Mouse (Mus musculus) adrenal gland, adult 18-20 months (tissue): ENCODE data around the gene Fto. TPM values are rescaled to one million over a fixed set of nuclear protein-coding genes. Genes with fewer than 3 reads are reported as not detected.

Source experiments
- DNase-seq, 2 experiments: peaks; one replicate each; pipeline ENCODE4 v3.0.0; 2021 to 2022; ENCODE audit warnings: low spot score in 2 of 2
- total RNA-seq, 2 experiments: library from RNA; stranded (reverse); gene quantifications; 1 replicate in 1 of 2; 2 replicates in 1 of 2; pipeline ENCODE4 v1.2.3; 2021

The Fto gene
- total RNA-seq, 2 experiments from 2014 or later = 73.6 to 78.4 TPM

- peak in 1 of 2 experiments; percentile 6 for DNase-seq
Measured at GRCm38 (mm10) chr8:91645484-91645883, 332.2 kb downstream of the Fto start.

DNA sequence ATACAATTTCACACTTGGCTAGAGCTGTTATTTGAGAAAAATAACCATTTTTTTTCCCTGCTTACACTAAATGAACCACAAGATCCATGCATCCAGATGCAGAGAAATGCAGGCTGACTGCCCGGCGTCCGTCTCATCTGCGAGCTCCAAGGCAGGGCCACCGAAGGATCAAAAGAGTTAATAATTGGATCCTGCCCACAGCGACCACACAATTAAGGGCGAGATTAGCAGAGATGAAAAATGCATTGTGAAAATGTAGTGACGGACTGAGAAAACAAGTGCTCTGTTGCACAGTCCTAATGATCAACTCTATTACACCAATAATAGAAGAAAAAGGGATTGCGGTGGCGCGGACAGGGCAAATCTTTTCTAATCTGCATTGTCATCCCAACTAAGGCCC lies 334.6 kb downstream of the Fto start:
- no peak for DNase-seq

- DNase-seq = no peak
Measured at GRCm38 (mm10) chr8:91648776-91649175, 335.5 kb downstream of the Fto start.

GRCm38 (mm10) chr8:91653561-91653960 lies 340.2 kb downstream of the Fto start:
- no peak for DNase-seq

DNA sequence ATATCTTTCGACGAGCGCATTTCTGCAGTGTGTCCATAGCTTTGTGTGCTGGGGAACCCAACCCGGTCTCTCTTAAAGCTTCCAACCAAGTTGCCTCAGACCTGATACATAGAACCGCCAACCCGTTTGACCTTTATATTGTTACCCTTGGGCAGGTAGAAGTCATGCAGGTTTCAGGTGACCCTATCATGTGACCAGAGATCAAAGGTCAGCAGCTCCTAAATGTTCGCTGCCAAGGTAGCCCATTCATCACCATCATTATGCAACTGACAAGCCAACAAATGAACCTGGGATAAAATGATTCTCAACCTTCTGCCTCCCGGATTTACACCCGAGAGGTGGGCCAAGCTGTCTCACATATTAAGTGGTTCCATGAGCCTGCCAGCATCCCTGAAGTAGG lies 344.1 kb downstream of the Fto start:
- no peak for DNase-seq

GRCm38 (mm10) chr8:91660879-91661278 lies 347.6 kb downstream of the Fto start:
- no peak for DNase-seq

DNA sequence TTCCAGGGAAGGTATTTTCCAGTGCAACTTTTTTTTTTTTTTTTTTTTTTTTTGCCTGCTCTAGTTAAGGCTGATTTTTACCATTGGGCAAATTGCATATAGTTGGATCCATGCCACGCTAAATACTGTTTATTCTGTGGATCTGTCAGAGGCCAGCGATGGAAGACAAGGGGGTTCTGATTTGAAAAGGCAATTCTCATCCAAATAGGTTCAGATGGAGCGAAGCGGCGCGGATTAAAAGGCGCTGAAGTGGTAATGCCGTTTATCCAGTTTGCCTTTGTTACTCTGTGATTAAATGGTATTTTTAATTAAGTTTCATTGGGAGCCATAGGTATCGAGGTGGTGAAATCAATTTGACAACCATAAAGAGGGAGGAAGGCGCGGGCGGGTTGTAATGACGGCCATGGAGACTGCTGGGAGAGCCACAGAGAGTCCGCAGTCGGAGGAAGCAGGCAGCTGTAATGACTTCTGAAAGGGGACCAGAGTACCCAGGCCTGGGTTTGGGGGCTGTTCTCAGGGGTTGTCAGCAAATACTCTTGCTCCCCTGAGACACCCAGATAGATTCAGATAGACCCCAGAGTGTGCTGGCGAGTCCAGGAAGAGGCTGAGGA lies 356.2 kb downstream of the Fto start:
- no peak for DNase-seq

GRCm38 (mm10) chr8:91676928-91677327 lies 363.6 kb downstream of the Fto start:
- no peak for DNase-seq

GRCm38 (mm10) chr8:91679451-91679850 lies 366.1 kb downstream of the Fto start:
- no peak for DNase-seq

DNA sequence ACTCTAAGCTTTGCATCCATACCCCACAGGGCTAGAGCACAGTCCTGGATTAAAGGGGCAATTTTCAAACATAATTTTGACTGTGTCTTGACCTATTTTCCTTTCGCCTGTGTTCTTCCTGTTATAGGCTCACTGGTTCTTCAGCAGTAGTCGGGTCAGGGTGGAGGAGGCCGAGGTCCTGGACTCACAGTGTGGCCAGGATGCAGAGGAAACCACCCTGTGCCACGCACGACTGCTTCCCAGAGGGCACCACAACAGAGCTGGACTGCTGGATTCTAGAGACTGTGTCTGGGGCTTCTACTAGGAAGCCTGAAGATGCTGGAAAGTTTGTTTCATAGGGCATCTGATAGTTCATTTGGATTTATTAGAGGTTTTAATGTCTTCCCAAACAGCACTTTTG lies 366.8 kb downstream of the Fto start:
- DNase-seq = no peak

DNA sequence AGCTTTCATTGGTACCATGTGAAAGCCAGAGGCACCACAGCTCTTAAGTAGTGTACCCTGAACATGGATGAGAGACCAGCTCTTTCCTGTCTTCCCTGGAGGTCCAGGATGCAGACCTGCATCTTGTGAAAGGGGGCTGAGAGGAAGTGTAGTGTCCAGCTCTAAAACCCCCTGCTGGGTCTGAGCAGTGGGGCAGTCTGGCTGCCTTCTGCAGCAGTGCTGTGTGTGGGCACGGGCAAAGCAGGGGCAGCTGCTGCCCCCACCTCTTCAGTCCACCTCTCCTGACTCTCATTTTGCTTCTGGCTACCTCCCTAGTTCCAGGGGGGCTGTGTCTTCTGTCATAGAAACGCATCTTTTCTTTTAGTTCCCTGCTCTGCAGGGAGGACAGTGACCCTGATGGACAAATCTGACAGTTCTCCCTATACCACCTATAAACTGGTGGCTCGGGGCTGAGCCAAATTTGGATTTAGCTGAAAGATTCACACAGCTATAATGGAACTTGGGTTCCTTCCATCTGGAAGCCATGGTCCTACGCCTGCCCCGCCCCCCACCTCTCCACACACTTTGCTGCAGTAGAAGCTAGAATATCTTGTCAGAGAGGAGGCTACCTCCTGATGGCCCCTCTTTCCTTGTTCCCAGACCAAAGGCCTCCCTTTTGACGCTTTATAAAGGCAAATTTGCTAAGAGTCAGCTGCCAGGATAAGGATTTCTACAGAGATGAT lies 371.4 kb downstream of the Fto start:
- no peak for DNase-seq

DNA sequence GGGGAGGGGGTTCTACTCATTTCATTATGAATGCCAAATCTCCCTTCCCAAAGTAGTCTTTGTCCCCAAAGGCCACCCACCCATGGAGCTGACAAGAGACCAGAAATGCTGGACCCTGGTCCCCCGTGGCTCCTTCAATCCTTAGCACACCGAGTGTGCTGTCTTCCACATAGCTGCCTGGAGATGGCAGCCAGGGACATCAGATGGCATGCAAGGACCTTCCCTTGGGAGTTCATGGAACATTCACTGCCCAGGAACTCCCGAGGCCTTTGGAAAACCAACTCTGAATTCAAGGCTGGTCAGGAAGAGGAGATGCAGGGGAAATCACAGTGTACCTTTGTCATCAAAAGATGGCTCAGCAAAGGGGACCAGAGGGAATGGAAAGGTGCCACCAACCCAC lies 372.1 kb downstream of the Fto start:
- DNase-seq = no peak

GRCm38 (mm10) chr8:91692056-91692721 lies 378.9 kb downstream of the Fto start:
- DNase-seq = no peak

DNA sequence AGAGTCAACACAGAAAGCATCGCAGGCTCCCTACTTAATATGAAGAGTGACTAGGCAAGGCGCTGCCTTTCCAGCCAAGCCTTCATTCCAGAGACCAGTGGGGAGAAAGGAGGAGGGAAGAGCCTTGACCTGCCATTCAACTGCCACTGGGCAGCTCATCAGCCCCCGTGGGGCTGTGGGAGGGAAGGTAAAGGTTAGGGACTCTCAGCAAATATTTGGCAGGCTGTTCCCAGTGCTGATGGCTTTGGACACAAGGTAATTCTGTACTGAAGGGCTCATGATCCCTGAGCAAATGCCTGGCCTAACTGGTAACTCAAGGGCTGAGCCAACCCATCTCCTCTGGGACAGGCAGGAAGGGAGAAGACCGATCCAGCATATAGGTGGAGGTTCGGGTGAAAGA lies 393.2 kb downstream of the Fto start:
- DNase-seq = no peak

DNA sequence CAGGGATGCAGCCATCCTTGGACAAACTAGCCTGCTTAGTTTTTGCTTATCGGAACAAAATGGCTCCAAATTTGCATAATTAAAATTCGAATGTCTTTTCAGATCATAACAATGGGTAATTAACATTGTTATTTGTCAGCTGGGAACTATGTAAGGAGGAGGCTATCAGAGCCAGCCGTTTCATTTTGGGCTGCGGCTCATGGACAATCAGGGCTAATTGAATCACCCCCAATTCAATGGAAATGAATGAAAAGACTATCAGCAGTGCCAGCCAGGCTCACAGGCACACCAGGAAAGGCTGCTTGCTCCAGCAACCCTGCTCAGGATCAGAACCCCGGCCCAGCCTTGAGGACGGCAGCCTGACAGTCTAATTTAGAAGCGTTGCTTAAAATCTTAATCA lies 395.3 kb downstream of the Fto start:
- DNase-seq = no peak

- no peak for DNase-seq
Measured at GRCm38 (mm10) chr8:91709768-91710167, 396.4 kb downstream of the Fto start.

- no peak for DNase-seq
Measured at GRCm38 (mm10) chr8:91711202-91711601, 397.9 kb downstream of the Fto start.

DNA sequence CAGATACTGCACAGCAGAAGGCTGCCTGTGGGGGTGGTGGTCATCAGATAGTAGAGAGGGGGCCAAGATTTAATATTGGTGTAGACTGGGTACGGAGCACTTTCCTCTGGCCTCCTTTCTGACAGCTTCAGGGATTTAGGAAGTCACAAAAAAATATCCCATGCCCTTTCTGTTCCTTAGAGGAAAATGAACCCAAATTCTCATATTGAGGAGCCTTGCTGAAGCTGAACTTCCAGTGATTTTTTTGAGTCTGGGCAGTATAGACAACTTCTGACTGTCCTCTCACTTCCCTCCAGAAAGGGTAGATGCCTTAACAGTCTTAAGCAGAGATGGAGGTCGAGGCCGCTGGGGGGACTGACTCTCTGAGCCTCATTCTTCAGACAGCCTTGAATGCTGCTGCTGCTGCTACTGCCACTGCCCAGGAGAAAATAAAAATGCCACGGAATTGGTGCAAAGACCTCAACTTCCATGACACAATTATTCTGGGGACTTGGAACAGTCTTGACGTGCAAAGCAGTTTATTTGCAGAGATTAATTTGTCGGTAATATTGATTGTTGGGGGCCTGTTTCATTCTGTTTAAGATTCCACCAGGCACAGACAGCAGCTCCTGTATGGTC lies 398.8 kb downstream of the Fto start:
- DNase-seq = no peak

- DNase-seq = no peak
Measured at GRCm38 (mm10) chr8:91712731-91713569, 399.6 kb downstream of the Fto start.

DNA sequence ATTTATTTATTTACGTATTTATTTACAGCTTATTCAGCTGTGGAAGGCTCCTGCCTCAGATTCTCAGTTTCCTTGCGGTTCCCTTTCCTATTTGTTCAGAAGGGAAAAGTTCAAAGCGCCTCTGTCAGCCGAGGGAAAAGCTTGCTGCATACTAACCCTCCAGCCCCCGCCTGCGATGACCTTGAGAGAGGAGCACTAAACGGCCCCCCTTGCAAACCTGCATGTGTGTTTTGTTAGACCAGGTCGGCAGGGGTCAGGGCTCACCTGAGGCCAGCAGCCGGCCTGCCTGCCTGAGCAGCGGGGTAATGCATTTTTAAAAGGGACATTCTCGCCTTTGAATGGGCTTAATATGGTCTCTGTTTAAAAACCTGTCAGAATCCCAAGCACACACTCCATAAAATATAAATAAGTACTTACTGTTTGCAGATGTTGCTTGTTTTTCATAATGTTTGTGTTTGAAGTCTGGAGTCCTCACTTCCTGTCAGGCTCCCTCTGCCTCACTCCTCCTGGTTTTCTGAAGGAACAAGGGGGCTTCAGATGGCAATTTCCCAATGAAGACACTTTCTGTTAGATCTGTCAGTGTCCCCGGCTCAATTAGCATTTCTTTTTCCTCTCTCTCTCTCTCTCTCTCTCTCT lies 400.5 kb downstream of the Fto start:
- DNase-seq = no peak

GRCm38 (mm10) chr8:91714733-91715132 lies 401.4 kb downstream of the Fto start:
- no peak for DNase-seq
